13 mouse cellular contexts compared by ENCODE assay signal in the genomic region with DNA sequence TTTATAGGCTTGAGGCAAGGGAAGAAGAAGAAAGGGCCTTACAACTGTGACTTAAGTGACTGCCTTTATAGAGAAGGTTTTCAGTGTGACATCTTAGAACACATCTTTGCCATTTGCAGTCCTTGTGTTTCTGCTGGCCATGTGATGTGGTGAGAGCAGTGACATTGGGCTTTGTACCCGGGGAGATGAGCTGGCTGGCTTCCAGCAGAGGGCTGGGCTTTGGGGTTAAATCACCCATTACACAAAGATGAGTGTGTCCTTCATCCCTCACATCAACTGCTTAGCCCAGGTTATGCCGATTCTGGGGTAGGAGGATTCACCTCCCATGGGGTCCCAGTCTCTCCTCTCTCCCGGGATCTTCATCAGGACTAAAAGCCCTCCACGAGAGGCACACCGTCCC. TPM values are rescaled to one million over a fixed set of nuclear protein-coding genes. Genes with fewer than 3 reads are reported as not detected.
A peak's percentile ranks its signal among the peaks of the same experiment; 100 is the strongest.
DNase-seq lines count a peak whose midpoint lies in the region; ATAC-seq lines count a peak whose summit lies in the region.
"Had no signal": no experiment of that assay in that cellular context is flagged by ENCODE, and none has a peak within 500 bp of the region (broad histone marks: within the 10 kb centered on the region; RNA-seq: fewer than 3 reads in every experiment).

No protein-coding gene starts in this region.

- no peak for ATAC-seq in kidney, embryonic 16.5 days (ENCODE audit: low FRiP score, low TSS enrichment)
- ATAC-seq in embryonic facial prominence, embryonic 12.5 days (ENCODE audit: insufficient number of reproducible peaks, insufficient read depth, low FRiP score, low TSS enrichment): no peak
- ATAC-seq in megakaryocyte-erythroid progenitor cell, adult 5-6 weeks (replicated peaks; ENCODE audit: low FRiP score, low TSS enrichment, poor library complexity, severe bottlenecking): no peak
- ATAC-seq: CD4-positive, CD25-positive, alpha-beta regulatory T cell, adult 4 months had no signal

- H3K4me2 ChIP-seq in kidney, embryonic 16.5 days (replicated peaks; ENCODE audit: low read depth, low read length): no peak overlapping the region
- H3K4me2 ChIP-seq in embryonic facial prominence, embryonic 12.5 days (replicated peaks): no peak overlapping the region
- H3K4me2 ChIP-seq: heart, embryonic 11.5 days; hindbrain, embryonic 12.5 days; liver, embryonic 13.5 days had no signal

- H3K9ac ChIP-seq in kidney, embryonic 16.5 days (replicated peaks; ENCODE audit: low read length): no peak overlapping the region
- H3K9ac ChIP-seq in embryonic facial prominence, embryonic 12.5 days: no peak overlapping the region
- H3K9ac ChIP-seq: hindbrain, embryonic 12.5 days; liver, embryonic 13.5 days had no signal

- DNase-seq in kidney, adult 18-20 months: peak; percentile 30
- peak; percentile 21 for DNase-seq in thymus, postnatal 4 days
- no peak for DNase-seq in thymus, postnatal 10 days (ENCODE audit: low spot score in 2 of 2)
- DNase-seq in spleen, postnatal 4 days (ENCODE audit: low spot score in 2 of 2): no peak
- no peak for DNase-seq in gastrocnemius, adult 8-10 months (ENCODE audit: low spot score in 2 of 2)
- DNase-seq: liver, embryonic 13.5 days had no signal

- 60% methylated on average over 5 of the region's 5 CpGs for WGBS in kidney, embryonic 16.5 days
- WGBS in embryonic facial prominence, embryonic 12.5 days: 65% methylated on average over 5 of the region's 5 CpGs

- H3K4me1 ChIP-seq in kidney, embryonic 16.5 days (ENCODE audit: insufficient read depth, low read length): 0 out of 2 replicates have a peak, but pooled peaks cover 5% of the 10 kb centered on the region
- H3K4me1 ChIP-seq in embryonic facial prominence, embryonic 12.5 days: peaks cover 36% of the 10 kb centered on the region
- H3K4me1 ChIP-seq: liver, embryonic 13.5 days had no signal

- H3K27me3 ChIP-seq in kidney, embryonic 16.5 days (ENCODE audit: insufficient read depth, low read length): no peaks in the 10 kb centered on the region
- H3K27me3 ChIP-seq in embryonic facial prominence, embryonic 12.5 days: no peaks in the 10 kb centered on the region
- H3K27me3 ChIP-seq: liver, embryonic 13.5 days had no signal

- no peak overlapping the region for H3K27ac ChIP-seq in kidney, embryonic 16.5 days (ENCODE audit: low read length)
- peak overlapping the region; percentile 30; the same call in 1 of the 2 replicates for H3K27ac ChIP-seq in embryonic facial prominence, embryonic 12.5 days
- H3K27ac ChIP-seq: hindbrain, embryonic 12.5 days; left cerebral cortex, adult 2 months; liver, embryonic 13.5 days had no signal

- H3K9me3 ChIP-seq in kidney, embryonic 16.5 days (ENCODE audit: low read length): no peaks in the 10 kb centered on the region
- H3K9me3 ChIP-seq in embryonic facial prominence, embryonic 12.5 days: no peaks in the 10 kb centered on the region
- H3K9me3 ChIP-seq: hindbrain, embryonic 12.5 days; liver, embryonic 13.5 days had no signal

- H3K4me3 ChIP-seq in kidney, embryonic 16.5 days (ENCODE audit: low read length): no peak overlapping the region
- no peak overlapping the region for H3K4me3 ChIP-seq in embryonic facial prominence, embryonic 12.5 days
- H3K4me3 ChIP-seq: hindbrain, embryonic 12.5 days; left cerebral cortex, adult 2 months; liver, embryonic 13.5 days had no signal

- H3K36me3 ChIP-seq in kidney, embryonic 16.5 days (ENCODE audit: insufficient read depth, low read length): peaks cover 4% of the 10 kb centered on the region; the same call in 1 of the 2 replicates
- H3K36me3 ChIP-seq in embryonic facial prominence, embryonic 12.5 days: peaks cover 16% of the 10 kb centered on the region
- H3K36me3 ChIP-seq: liver, embryonic 13.5 days had no signal

RNA-seq across cellular contexts. Expression of gene Nars2, which starts 41.4 kb away (rescaled TPM):
- polyA plus RNA-seq in kidney, embryonic 16.5 days (2015; fragmentation: Nextera tagmentation; extraction: Ambion mirVana): 30.8 and 31.6 TPM in 2 replicates
- 23.4 and 26.1 TPM in 2 replicates for polyA plus RNA-seq in embryonic facial prominence, embryonic 12.5 days (2016; fragmentation: Nextera tagmentation; extraction: Ambion mirVana)
- 16.6 and 26.5 TPM in 2 replicates for total RNA-seq in megakaryocyte-erythroid progenitor cell, adult 5-6 weeks (2014; fragmentation: Nextera tagmentation)
- total RNA-seq in megakaryocyte-erythroid progenitor cell, adult 5-6 weeks (2017): 11.8 and 14.0 TPM in 2 replicates
- 10 to 100 TPM in 1 of 4 experiments, 1 to 10 TPM in 3; 6.7 to 10.6 (median 8.0) TPM for total RNA-seq in gastrocnemius, adult 8-10 months (2022)

Comparison
In these comparisons a context has a peak if more than half of its experiments do, and no peak if none do; other contexts are left out.
1. DNase-seq: peak in kidney, adult 18-20 months (single experiment) and thymus, postnatal 4 days (single experiment); none in thymus, postnatal 10 days (0 of 2), spleen, postnatal 4 days (0 of 2) and gastrocnemius, adult 8-10 months (0 of 2).